Mouse (Mus musculus): ENCODE measurements around the gene Frmd5.
"Not testable (repeated sequence)": the region's sequence is repeated elsewhere in the genome, so short reads cannot be mapped to it uniquely, and the experiment has no call there.

Gene Frmd5

DNA sequence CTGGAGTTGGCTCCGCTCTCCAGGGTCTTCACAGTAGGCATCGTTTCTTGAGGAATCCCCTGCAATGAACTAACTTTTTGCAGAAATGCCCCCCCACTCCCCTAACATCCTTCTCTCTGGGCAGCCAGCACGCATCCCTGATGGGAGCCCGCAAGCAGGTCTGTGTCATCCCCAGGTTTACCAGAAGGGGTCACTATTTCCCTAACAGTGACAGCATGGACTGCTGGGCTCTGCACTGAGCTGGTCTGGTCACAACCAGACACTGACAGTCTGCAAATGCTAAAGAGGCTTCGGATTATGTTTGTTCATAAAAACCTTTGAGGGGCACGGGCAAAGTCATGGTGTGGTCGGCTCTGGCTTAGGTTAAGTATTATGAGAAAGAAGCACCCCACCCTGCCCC is 235.1 kb downstream of the Frmd5 start:
- DNase-seq (ENCODE audit: low spot score in 2 of 2), result peak; percentile 90 to 94

DNA sequence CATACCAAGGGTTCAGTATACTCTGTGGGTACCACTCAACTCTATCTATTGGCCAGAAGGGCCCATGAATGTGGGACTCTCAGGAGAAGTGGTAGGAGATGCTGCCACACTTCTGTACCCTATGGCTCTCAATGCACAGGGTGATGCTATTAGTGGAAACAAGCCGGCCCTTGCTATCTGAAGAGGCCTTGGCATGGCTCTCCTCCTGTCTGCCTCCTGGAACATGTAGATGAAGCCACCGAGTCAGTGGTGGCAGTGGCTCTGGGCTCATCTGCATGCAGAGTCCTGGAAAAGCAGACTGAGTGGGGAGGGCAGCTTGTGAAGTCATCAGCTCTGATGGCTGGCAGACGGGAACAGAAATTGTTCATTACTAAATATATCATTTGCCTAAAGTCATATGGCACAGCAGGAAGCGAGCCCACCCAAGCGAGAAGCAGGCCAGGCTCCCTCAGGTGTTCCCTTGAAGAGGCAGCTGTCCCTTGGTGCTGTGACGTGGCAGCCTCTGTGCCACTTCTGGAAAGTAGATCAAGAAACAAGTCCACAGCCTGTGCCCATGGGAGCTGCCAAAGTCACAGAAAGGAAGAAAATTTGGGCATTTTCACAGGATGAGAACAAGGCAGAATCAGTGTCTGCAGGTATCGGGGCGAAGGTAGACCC is 235.8 kb downstream of the Frmd5 start:
- peak in 1 of 2 experiments; percentile 34 for DNase-seq (ENCODE audit: low spot score in 2 of 2)

DNA sequence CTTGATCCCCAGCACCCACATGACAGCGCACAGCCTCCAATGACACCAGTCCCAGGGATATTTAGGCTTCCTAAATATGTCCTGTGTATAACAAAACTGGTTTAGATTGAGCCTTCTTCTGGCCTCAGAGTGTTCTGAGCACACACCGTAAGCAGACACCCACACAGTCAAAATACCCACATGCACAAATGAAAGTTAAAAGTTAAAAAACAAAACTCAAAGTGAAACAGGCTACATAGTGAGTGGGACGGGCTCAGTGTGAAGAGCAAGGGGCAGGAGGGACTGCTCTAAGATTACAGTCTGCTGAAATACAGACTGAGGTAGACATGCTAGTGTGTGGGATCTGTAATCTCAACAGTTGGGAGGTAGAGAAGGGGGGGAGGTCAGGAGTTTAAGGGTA is 236.8 kb downstream of the Frmd5 start:
- no peak for DNase-seq (ENCODE audit: low spot score in 2 of 2)

DNA sequence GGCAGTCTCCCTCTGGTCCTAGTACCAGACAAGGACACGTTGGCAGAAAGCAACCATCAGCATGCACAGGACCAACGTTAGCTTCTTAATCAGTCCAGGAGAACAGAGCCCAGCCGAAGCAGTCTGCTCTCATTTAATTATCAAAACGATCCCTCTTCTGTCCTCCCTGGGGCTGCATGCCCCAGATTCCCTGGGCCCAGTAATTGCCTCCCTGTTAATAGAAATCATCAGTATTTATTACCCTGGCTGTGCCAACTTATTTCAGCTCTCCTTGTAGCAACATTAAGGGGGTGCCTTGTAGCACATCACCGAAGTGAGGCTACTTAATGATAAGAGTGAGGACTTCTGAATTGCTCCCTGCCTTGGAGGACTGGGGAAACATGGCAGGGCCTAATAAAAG is 241.0 kb downstream of the Frmd5 start:
- no peak for DNase-seq (ENCODE audit: low spot score in 2 of 2)

DNA sequence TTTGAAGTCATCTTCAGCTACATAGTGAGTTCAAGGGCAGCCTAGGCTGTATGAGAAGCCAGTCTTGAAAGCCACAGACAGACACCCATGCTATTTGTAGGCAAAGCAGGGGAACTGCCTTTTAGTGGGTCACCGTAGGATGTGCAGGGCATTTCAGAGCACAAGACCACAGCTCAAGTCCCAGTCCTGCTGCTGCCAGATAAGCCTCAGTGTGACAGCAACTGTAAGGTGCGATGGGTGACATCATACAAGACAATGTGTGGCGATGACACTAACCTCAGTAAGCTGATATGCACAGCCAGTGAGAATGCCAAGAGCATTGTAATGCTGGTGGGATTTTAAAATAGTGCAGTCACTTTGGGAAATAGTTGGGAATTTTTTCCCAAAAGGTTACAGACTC is 243.8 kb downstream of the Frmd5 start:
- no peak for DNase-seq (ENCODE audit: low spot score in 2 of 2)

DNA sequence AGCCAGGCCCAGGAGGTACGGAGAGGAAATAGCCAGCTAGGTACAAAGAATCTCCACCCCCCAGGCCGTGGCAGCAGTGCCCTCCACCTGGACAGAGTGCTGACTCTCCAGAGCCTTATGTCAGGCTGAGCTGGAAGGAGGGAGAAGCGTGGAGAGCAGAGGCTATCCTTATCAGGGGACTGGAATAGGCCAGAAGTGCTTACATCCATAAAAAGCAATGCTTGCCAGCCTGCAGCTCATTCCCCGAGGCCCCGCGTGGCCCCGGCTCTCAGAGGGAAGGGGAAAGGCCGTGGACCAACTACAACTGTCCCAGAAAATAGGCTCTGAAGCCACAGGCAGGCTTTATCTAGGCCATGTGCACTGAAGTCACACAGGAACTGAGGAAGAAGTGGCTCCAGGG is 255.6 kb downstream of the Frmd5 start:
- no peak for DNase-seq (ENCODE audit: low spot score in 2 of 2)

DNA sequence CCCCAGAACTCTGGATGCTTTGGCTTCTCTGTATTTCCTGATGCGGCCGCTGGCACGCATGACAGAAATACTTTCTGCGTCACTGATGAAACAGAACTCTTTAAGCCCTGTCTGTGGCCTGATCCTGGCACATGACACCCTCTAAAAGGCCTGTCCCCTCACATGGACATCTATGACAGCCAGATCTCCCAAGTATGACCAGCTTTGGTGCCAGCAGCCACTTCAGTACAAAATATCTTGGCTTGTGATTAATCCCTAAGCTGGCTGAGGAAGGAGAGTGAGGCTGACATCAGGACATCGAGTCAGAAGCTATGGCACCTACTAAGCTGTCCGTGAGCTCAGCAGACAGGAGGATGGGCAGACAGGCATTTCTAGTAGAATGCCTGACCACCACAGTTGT is 257.3 kb downstream of the Frmd5 start:
- DNase-seq (ENCODE audit: low spot score in 2 of 2), result no peak

DNA sequence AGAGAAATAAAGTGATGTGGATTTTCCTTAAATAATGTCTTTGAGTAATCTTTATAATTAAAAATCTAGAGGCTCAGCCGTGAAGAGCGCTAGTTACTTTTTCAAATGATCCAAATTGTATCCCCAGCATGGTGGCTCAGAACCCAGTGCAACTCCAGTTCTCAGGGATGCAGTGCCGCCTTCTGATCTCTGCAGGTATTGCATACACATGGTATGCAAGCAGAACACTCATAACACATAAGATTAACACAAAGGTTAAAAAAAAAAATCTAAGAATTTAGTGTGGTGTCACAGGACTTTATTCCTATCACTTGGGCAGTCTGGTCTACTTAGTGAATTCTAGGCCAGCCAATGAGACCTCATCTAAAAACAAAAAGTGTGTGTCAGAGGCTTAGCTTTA is 262.1 kb downstream of the Frmd5 start:
- DNase-seq (ENCODE audit: low spot score in 2 of 2), result no peak

DNA sequence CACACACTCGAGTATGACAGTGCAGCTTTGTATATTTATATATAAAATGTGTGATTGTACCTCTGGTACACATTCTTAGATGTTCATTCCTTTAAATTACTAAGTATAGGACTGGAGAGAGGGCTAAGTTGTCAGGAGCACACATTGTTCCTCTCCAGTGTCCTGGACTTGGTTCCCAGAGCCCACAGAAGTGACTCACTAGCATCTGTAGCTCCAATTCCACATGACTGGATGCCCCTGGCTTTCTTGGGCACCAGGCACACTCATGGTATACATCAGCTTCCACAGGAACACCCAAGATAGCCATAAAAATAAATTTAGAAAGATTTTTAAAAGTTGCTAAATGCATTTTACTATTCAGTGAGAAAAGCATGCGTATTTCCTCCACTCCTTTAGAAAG is 281.8 kb downstream of the Frmd5 start:
- DNase-seq (ENCODE audit: low spot score in 2 of 2), result peak; percentile 25 to 31

DNA sequence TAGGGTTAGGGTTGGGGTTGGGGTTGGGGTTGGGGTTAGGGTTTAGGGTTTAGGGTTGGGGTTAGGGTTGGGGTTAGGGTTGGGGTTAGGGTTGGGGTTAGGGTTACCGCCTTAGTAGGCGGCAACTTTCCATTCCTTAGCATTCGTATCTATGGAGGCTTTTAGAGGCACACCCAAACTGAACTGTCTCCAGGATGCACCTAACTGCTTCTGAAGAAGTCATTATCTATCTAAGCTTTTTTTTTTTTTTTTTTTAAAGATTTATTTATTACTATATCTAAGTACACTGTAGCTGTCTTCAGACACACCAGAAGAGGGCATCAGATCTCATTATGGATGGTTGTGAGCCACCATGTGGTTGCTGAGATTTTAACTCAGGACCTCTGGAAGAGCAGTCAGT is 284.1 kb downstream of the Frmd5 start:
- not testable (repeated sequence) for DNase-seq (ENCODE audit: low spot score in 2 of 2)

DNA sequence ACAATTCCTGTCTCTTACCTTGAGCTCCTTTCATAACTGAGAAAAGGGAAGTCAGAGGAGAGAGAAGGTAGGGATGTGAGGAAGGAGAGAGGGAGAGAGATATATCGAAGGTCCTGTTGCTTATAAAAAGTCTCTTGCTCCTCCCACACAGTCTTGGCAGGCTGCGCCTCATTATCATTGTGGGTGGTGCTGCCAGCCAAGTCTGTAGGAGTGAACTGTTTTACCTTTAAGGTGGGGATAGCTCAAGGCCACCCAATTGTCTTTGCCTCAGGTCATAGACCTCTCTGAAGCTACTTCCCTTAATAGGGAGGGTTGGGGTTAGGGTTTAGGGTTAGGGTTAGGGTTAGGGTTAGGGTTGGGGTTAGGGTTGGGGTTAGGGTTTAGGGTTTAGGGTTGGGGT is 284.9 kb downstream of the Frmd5 start:
- peak; percentile 39 to 52 for DNase-seq (ENCODE audit: low spot score in 2 of 2)

DNA sequence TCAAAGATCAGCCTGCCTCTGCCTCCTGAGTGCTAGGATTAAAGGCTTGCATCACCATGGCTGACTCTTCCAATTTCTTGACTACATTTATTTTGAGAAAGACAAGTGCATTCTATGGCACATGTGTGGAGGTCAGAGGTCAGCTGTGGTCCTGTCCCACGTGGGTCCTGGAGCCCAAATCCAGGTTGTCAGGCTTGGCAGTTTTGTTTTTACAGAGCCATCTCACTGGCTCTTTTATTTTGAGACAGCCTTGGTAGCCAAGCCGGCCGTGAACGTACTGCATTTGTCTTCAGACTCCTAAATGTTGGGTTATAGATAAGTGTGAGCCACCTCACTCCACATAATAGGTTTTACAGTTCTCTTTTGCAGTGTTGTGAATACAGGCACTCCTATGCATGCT is 288.2 kb downstream of the Frmd5 start:
- DNase-seq (ENCODE audit: low spot score in 2 of 2), result not testable (repeated sequence)

DNA sequence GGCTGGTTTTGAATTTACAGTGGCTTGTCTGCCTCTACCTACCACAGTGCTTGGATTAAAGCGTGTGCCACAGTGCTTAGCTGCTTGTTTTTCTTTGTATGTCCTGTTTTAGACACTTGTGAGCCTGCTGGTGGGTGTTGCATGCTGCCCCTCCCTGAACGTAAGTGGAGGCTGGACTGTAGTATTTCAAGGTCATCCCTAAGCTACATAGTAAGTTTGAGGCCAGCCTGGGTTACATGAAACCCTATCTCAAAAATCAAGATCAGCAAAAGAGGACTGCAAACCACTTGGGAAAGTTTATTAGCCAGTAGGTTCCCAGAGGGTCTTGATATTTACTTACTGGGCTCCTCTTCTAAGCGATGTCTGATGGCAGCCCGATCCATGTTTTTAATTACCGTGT is 288.8 kb downstream of the Frmd5 start:
- DNase-seq (ENCODE audit: low spot score in 2 of 2), result no peak

DNA sequence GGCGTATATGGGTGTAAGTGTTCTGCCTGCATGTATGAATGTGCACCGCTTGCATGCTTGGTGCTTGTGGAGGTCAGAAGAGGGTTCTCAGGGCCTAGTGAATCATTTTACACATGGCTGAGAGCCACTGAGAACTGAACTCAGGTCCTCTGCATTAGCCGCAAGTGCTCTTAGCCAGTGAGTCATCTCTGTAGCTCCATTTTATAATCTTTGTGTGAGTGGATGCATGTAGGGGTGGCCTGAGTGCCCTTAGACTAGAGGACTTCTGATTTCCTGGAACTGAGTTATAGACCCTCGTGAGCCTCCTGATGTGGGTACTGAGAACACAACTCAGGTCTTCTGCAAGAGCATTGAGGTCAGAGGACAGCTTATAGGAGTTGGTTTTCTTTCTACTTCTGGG is 292.7 kb downstream of the Frmd5 start:
- DNase-seq (ENCODE audit: low spot score in 2 of 2), result no peak

DNA sequence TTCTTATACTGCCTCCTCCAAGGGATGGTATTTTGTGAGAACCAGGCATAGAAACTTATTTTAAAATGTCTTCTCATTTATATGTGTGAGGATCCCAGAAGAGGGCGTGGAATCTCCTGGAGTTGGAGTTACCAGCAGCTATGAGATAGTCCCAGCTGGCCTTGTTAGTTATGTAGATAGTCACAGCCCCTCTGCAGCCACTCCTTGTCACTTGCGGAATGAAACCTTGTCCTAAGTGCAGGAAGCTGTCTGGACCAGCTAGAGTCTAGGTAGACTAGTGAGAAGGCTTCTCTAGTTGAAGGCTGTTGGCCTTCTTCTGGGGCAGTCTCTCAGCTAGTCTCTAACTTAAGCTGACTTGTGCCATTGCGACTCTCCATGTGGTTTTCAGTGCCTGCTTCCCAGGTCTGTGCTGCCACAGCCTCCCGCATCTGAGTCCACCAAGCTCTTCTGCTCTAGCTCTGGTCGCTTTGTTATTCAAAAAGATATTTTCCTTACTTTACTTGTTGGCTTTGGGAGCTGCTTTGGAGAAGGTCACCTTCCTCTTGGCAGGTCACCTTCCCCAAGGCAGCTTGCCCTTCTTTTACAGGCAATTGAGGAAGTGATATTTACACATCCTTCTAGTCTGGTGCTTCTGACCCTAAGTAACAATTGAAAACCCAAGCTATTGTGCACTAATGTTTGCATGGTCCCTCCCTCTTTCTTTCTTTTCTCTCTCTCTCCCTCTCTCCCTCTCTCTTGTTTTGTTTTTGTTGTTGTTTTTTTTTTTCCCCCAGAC is 293.7 kb downstream of the Frmd5 start:
- DNase-seq (ENCODE audit: low spot score in 2 of 2), result not testable (repeated sequence)

DNA sequence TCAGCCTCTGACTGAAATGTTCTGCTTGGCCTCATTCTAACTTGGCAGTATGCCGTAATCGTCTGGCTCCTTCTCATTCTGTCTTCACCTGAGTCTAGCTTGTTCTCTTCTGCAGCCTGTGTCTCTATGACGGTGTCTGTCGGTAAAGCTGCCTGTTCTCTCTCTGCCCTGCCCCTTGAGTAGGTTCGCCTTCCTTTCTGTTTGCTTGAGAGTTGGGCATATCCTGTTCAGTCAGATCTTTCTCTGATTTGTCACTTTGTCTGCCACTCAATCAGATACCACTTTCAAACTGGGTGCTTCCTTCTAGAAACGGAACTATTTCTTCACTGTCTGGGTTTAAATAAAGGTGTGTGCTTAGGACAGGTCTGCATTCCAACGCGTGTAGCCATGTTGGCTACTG is 295.5 kb downstream of the Frmd5 start:
- no peak for DNase-seq (ENCODE audit: low spot score in 2 of 2)

DNA sequence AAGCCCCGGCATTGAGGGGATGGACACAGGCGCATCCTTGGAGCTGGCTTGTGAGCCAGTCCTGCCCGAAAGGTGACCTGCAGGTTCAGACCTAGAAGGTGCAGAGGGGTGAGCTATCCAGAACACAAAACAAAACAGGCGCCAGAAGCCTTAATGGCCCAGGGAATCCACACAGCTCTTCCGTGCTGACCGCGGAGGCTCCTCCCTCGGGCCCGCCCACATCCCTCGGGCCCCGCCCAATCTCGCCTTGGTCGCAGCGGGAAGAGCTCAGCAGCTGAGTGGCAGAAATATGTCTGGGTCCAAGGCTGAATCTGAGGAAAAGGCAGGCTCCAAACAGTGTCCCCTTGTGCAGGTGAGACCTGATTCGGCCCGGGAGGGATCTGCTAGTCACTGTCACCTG is 297.3 kb downstream of the Frmd5 start:
- DNase-seq (ENCODE audit: low spot score in 2 of 2), result peak; percentile 45 to 54

DNA sequence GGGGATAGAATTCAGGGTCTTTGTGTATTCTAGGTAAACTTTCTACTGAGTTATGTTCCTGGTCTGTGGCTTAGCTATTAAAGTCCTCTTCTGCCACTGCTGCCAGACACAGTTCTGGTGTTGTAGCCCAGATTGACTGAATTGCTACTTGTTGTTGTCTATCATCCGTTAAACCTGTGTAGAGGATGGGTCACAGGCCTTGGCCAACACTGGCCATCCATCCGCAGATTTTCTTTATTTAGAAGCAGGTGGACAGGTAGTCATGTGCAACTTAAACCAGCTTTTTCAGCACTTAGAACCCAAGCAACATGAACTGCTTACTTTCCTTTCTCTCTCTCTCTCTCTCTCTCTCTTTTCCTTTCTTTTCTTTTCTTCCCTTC is 298.9 kb downstream of the Frmd5 start:
- DNase-seq (ENCODE audit: low spot score in 2 of 2), result no peak

DNA sequence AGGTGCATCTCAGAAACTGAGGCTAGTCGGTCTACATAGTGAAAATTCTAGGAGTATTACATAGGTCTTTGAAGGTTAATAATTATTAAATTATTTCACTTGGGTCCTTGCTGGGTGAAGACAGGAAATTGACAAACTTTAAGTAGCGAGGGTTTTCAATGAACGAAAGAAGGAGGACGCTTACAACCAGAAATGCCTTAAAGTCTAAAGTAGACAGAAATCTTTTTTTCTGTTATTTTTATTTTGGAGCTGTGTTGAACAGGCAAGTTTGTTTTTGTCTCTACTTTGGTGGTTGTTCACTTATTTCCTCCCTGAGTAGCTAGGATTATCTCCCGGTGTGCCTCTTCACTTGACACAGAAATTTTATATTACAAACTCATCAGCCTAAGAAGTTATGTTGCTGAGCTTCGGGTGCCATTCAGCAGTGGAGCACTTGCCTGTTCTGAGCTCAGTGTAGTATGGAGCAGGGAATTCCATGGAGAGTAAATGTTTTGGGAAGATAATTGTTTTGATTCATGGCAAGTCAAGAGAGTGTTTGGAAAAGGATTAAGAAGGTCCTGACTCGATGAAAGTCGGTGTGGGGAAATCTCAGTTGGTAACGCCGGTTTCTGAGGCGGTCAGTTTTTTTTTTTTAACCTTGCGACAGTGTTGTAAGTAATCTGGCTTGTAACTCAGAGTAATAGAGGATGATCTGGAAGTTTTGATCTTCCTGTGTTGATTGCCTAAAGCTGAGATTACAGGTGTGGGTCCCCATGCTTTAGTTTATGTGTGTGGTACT is 299.5 kb downstream of the Frmd5 start:
- no peak for DNase-seq (ENCODE audit: low spot score in 2 of 2)

DNA sequence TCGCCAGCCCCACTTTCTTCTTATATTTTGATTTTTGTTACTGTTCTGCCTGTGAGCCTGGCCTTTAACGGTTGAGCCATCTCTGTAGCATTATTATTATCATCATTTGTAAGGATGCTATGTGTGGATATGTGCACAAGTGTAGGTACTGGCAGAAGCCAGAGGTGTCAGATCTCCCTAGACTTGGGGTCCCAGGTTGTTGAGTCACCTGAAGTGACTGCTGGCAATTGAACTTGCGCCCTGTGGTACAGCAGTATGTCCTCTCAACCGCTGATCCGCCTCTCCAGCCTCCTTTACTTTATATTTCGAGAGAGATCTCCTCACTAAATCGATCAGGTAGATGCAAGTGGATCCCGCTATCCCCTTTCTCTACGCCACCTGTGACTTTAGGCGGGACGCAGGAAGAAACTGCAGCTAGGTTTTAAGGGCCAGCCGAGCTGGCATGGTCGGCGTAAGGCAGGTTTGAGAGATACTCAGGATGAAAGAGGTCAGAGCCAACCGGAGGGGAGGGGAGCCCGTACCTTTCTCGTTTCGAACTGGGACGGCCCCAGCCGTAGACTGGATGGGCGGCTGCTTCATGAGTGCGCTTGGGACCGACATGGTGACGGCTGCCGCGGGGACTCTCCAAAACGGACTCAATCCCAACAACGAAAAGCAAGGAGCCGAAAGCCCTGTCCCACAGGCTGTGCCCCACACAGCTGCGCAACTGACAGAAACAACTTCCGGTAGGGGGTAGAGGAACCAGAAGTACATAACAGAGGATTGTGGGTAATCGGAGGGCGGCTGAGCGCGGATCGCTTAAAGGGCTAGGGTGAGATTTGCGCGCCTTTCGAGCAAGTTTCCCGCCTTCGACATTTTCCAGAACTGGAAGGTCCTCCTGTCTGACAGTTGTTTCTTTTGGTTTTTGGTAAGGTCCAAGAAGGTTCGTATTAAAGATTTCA is 300.7 kb downstream of the Frmd5 start, which contains the start of the genes Mfap1a and Wdr76:
TSS of gene Mfap1a (minus strand) at position 724 of the 941 bp plus-strand sequence.
TSS of gene Wdr76 (plus strand) at position 782 of the 941 bp plus-strand sequence.
- peak; percentile 86 for DNase-seq (ENCODE audit: low spot score in 2 of 2)

DNA sequence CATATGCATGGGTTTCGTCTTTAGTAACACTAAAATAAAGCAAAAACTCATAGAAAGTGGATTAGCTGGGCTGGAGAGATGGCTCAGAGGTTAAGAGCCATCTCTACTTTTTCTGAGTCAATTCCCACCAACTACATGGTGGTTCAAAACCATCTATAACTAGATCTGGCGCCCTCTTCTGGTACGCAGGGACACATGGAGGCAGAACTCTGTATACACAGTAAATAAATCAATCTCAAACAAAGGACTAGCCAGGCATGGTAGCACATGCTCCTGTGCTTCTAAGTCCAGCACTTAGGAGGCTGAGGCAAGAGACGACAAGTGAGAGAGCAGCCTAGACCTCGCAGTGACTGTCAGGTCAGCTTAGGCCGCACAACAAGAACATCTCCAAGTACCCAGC is 305.3 kb downstream of the Frmd5 start:
- not testable (repeated sequence) for DNase-seq (ENCODE audit: low spot score in 2 of 2)
